Mouse (Mus musculus) C2C12 (cell line): ENCODE results near the gene Magt1. TPM values are rescaled to one million over a fixed set of nuclear protein-coding genes. Genes with fewer than 3 reads are reported as not detected.
"Not testable (repeated sequence)": the region's sequence is repeated elsewhere in the genome, so short reads cannot be mapped to it uniquely, and the experiment has no call there.

Experiments used
- H3K27me3 ChIP-seq: one replicate; pipeline ENCODE4 v1.6.1; 2011; ENCODE audit not compliant: control insufficient read depth, insufficient read depth, insufficient read length
- H3K36me3 ChIP-seq: one replicate; pipeline ENCODE4 v1.6.1; 2011; ENCODE audit not compliant: control insufficient read depth, insufficient read depth
- H3K4me3 ChIP-seq: one replicate; pipeline ENCODE4 v1.5.1; 2011; ENCODE audit warnings: mild to moderate bottlenecking, control low read depth; ENCODE audit not compliant: poor library complexity, insufficient read depth, severe bottlenecking
- H3K79me2 ChIP-seq: one replicate; pipeline ENCODE4 v1.6.1; 2011; ENCODE audit not compliant: control insufficient read depth, insufficient read depth
- H3K79me3 ChIP-seq: one replicate; pipeline ENCODE4 v1.6.1; 2011; ENCODE audit warnings: low read depth, control low read depth
- H3ac ChIP-seq: one replicate; pipeline ENCODE3; 2011; ENCODE audit warnings: low read depth; ENCODE audit not compliant: control insufficient read depth, insufficient read length
- CEBPB ChIP-seq: IDR thresholded peaks from one replicate; pipeline ENCODE4 v1.6.1; 2011; ENCODE audit warnings: low read depth, mild to moderate bottlenecking, control low read depth, moderate library complexity
- CTCF ChIP-seq: IDR thresholded peaks from one replicate; pipeline ENCODE4 v1.5.1; 2011; ENCODE audit not compliant: control insufficient read depth, insufficient read depth, insufficient read length
- FOSL1 ChIP-seq: IDR thresholded peaks from one replicate; pipeline ENCODE4 v1.8.0; 2011; ENCODE audit warnings: mild to moderate bottlenecking, low read length; ENCODE audit not compliant: poor library complexity, insufficient read depth, severe bottlenecking
- MAX ChIP-seq: IDR thresholded peaks from one replicate; pipeline ENCODE4 v1.6.1; 2011; ENCODE audit warnings: mild to moderate bottlenecking, control low read depth
- MYOD1 ChIP-seq: IDR thresholded peaks from one replicate; pipeline ENCODE4 v1.6.1; 2011; ENCODE audit warnings: low read depth; ENCODE audit not compliant: control insufficient read depth, insufficient read length
- MYOG ChIP-seq: IDR thresholded peaks from one replicate; pipeline ENCODE4 v1.6.1; 2011; ENCODE audit not compliant: control insufficient read depth, insufficient read length; ENCODE audit errors: extremely low read depth
- USF1 ChIP-seq: IDR thresholded peaks from one replicate; pipeline ENCODE4 v1.6.1; 2011; ENCODE audit warnings: low read depth, mild to moderate bottlenecking, control low read depth, moderate library complexity
- polyA plus RNA-seq: library from polyadenylated mRNA; unstranded; fragments of >200 nt; fragmentation: generic; extraction: Trizol; gene quantifications from one replicate; pipeline ENCODE4 v1.2.1, GENCODE M21; 2012; ENCODE audit warnings: missing spikeins

The Magt1 gene
- polyA plus RNA-seq, 1 experiment = 12.2 TPM

DNA sequence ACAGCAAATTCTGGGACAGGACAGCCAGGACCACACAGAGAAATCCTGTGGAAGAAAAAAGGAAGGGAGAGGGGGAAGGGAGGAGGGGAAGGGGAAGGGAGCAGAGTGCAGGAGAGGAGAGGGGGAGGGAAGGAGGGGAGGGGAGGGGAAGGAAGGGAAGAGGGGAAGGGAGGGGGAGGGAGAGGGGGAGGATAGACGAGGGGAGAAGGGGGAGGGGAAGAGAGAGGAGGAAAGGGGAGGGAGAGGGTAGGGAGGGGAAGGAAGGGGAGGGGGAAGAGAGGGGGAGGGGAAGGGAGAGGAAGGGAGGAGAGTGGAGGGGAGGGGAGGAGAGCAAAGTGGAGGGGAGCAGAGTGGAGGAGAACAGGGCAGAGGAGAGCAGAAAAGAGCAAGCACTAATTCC is 87.8 kb downstream of the Magt1 start:
- Histone ChIP-seq H3K36me3 (peaks cover 3% of the 10 kb centered on the region), H3K27me3 (no peaks in the 10 kb centered on the region), H3K79me2 (peaks cover 100% of the 10 kb centered on the region), H3ac (no peak overlapping the region), H3K79me3 (peaks cover 86% of the 10 kb centered on the region), H3K4me3 (no peak overlapping the region)
- TF ChIP-seq MAX (no peak), USF1 (no peak)

DNA sequence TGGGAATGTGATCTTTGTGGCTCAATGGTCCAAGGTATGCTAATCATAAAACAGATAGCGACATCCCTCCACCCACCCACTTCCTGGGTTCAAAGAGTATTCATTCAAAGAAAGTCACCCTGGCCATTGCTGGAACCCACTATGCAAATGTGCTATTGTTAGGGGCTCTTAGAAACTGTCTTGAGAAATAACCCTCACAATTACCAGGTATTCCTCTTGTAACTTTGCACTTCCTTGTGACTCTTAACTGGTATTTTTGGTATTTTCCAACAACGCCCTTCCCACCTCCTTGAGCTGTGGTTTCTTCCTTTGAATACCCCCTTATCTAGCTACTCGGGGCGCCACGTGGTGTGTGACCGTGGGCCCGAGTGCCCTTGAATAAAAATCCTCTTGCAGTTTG is 88.7 kb downstream of the Magt1 start:
- peaks cover 100% of the 10 kb centered on the region for H3K79me2 ChIP-seq
- not testable (repeated sequence) for H3K4me3 ChIP-seq, H3ac ChIP-seq, H3K36me3 ChIP-seq, H3K27me3 ChIP-seq
- H3K79me3 ChIP-seq = peaks cover 88% of the 10 kb centered on the region

DNA sequence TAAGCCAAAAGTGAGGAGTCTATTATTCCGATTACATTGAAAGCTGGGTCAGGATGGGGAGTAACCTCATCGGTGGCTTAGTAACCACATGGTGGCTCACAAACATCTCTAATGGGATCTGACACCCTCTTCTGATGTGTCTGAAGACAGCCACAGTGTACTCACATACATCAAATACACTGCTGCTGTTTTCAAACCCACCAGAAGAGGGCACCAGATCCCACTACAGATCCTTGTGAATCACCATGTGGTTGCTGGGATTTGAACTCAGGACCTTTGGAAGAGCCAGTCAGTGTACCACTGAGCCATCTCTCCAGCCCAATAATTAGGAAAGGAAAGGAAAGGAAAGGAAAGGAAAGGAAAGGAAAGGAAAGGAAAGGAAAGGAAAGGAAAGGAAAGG is 90.3 kb downstream of the Magt1 start:
- H3K4me3 ChIP-seq = no peak overlapping the region
- no peak overlapping the region for H3ac ChIP-seq
- H3K79me3 ChIP-seq = peaks cover 88% of the 10 kb centered on the region
- H3K27me3 ChIP-seq = no peaks in the 10 kb centered on the region
- TF ChIP-seq MYOG (no peak), MAX (no peak), FOSL1 (no peak), USF1 (no peak), CTCF (no peak), CEBPB (no peak), MYOD1 (no peak)
- peaks cover 100% of the 10 kb centered on the region for H3K79me2 ChIP-seq
- no peaks in the 10 kb centered on the region for H3K36me3 ChIP-seq

Other genes starting within 250 kb of the Magt1 start
- gene Fgf16, start 247.6 kb downstream of the Magt1 start, polyA plus RNA-seq = not detected
- gene Atrx, start 82.5 kb downstream of the Magt1 start, polyA plus RNA-seq = 7.9 TPM
- gene Cox7b, start 3.8 kb upstream of the Magt1 start, polyA plus RNA-seq = 194 TPM
- 2.1 TPM for gene Atp7a, start 15.4 kb upstream of the Magt1 start, polyA plus RNA-seq
- not detected for gene Tlr13, start 131.3 kb upstream of the Magt1 start, polyA plus RNA-seq
- gene Pgk1, start 175.2 kb upstream of the Magt1 start, polyA plus RNA-seq = 880 TPM
- gene Taf9b, start 209.3 kb upstream of the Magt1 start, polyA plus RNA-seq = 1.6 TPM
- not detected for gene Fnd3c2, start 243.5 kb upstream of the Magt1 start, polyA plus RNA-seq